Mouse (Mus musculus) erythroblast, embryonic 14.5 days (primary cell): ENCODE measurements around the gene Vps33b.

Experiments
- GATA1 ChIP-seq: IDR thresholded peaks from 2 replicates; pipeline ENCODE4 v1.6.1; 2012; ENCODE audit warnings: low read length, inconsistent platforms, mixed read lengths
- TAL1 ChIP-seq: IDR thresholded peaks from 3 replicates; pipeline ENCODE4 v1.6.1; 2012; ENCODE audit warnings: low read length, inconsistent platforms, mixed read lengths

DNA sequence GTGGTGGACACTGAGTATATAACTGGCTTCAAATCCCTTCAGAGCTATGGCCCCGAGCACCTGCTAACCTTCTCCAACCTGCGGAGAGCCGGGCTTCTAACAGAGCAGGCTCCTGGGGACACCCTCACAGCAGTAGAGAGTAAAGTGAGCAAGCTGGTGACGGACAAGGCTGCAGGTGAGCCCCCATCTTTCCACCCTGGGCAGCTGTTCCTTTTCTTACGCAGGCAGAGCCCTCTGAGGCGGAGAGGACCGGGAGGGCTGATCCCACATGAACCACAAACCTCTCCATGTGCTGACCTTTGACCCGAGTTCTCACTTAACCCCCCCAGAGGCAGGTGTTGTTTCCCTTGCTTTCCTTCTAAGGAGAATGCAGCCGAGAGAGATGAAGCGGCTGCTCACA is 18.3 kb downstream of the Vps33b start:
- no peak for TF ChIP-seq GATA1
- no peak for TF ChIP-seq TAL1
